Mouse (Mus musculus) MEL (cell line): ENCODE measurements around the gene Chchd10. TPM values are rescaled to one million over a fixed set of nuclear protein-coding genes. Genes with fewer than 3 reads are reported as not detected.

Source experiments
- DNase-seq: peaks from one replicate; pipeline ENCODE4 v3.0.0; 2011; ENCODE audit warnings: low read depth, low spot score
- H3K27ac ChIP-seq: 2 replicates; pipeline ENCODE4 v1.5.1; 2012; ENCODE audit warnings: low read depth, mild to moderate bottlenecking, control low read depth, low read length, moderate library complexity; ENCODE audit not compliant: control insufficient read depth
- H3K27me3 ChIP-seq, 2 experiments: fragments of 150-350 bp in 1 of 2; sonication (generic) in 1 of 2; 2 replicates each; pipeline ENCODE4 v1.6.1; 2012; ENCODE audit warnings: low read length in 2 of 2, mild to moderate bottlenecking in 2 of 2, improper control_type of control experiment in 1 of 2, moderate library complexity in 1 of 2; ENCODE audit not compliant: insufficient read depth in 2 of 2, control insufficient read depth in 1 of 2
- H3K36me3 ChIP-seq, 2 experiments: 2 replicates each; pipeline ENCODE4 v1.6.1; 2012 to 2014; ENCODE audit warnings: low read length in 2 of 2, improper control_type of control experiment in 1 of 2, inconsistent platforms in 1 of 2, mild to moderate bottlenecking in 1 of 2; ENCODE audit not compliant: insufficient read depth in 2 of 2, control insufficient read depth in 1 of 2
- H3K4me1 ChIP-seq, 2 experiments: fragments of 150-350 bp in 1 of 2; sonication (generic) in 1 of 2; 2 replicates each; pipeline ENCODE4 v1.6.1; 2012; ENCODE audit warnings: low read length in 2 of 2, improper control_type of control experiment in 1 of 2, mild to moderate bottlenecking in 1 of 2; ENCODE audit not compliant: insufficient read depth in 2 of 2, control insufficient read depth in 1 of 2
- H3K4me3 ChIP-seq, 2 experiments: fragments of 150-350 bp in 1 of 2; sonication (generic) in 1 of 2; 2 replicates each; pipeline ENCODE4 v1.5.1; 2012; ENCODE audit warnings: low read depth in 2 of 2, low read length in 2 of 2, mild to moderate bottlenecking in 2 of 2, moderate library complexity in 2 of 2, control low read depth in 1 of 2, improper control_type of control experiment in 1 of 2; ENCODE audit not compliant: control insufficient read depth in 1 of 2, insufficient read depth in 1 of 2
- H3K79me2 ChIP-seq: 2 replicates; pipeline ENCODE4 v1.6.1; 2012; ENCODE audit warnings: mild to moderate bottlenecking, low read length, moderate library complexity; ENCODE audit not compliant: control insufficient read depth, poor library complexity, insufficient read depth
- H3K9ac ChIP-seq: 2 replicates; pipeline ENCODE4 v1.6.1; 2012; ENCODE audit warnings: low read depth, mild to moderate bottlenecking, control low read depth, low read length, moderate library complexity; ENCODE audit not compliant: control insufficient read depth, poor library complexity, severe bottlenecking
- H3K9me3 ChIP-seq: fragments of 150-350 bp; sonication (generic); replicated peaks from 2 replicates; pipeline ENCODE4 v1.6.1; 2012; ENCODE audit warnings: mild to moderate bottlenecking, low read length, improper control_type of control experiment, moderate library complexity; ENCODE audit not compliant: insufficient read depth
- BHLHE40 ChIP-seq: IDR thresholded peaks from 2 replicates; pipeline ENCODE4 v1.6.1; 2012; ENCODE audit warnings: low read depth, mild to moderate bottlenecking, inconsistent platforms, low read length, improper control_type of control experiment, borderline replicate concordance
- CHD1 ChIP-seq: IDR thresholded peaks from 2 replicates; pipeline ENCODE4 v1.6.1; 2012; ENCODE audit warnings: low read depth, mild to moderate bottlenecking, inconsistent platforms, low read length, improper control_type of control experiment
- CHD2 ChIP-seq: IDR thresholded peaks from 2 replicates; pipeline ENCODE4 v1.6.1; 2011; ENCODE audit warnings: low read length, improper control_type of control experiment
- CTCF ChIP-seq, 3 experiments: IDR thresholded peaks in 2 of 3; conservative IDR thresholded peaks in 1 of 3; 2 replicates each; pipeline ENCODE4 v1.5.1; 2011 to 2012; ENCODE audit warnings: low read length in 3 of 3, low read depth in 2 of 3, mild to moderate bottlenecking in 2 of 3, improper control_type of control experiment in 1 of 3, inconsistent platforms in 1 of 3, mixed read lengths in 1 of 3, moderate library complexity in 1 of 3; ENCODE audit not compliant: control insufficient read depth in 1 of 3, insufficient read depth in 1 of 3, poor library complexity in 1 of 3, severe bottlenecking in 1 of 3
- E2F4 ChIP-seq: IDR thresholded peaks from 2 replicates; pipeline ENCODE4 v1.6.1; 2011; ENCODE audit warnings: low read depth, low read length, improper control_type of control experiment, borderline replicate concordance
- ELF1 ChIP-seq: IDR thresholded peaks from 2 replicates; pipeline ENCODE4 v1.6.1; 2014; ENCODE audit warnings: low read depth, mild to moderate bottlenecking, inconsistent platforms, low read length, improper control_type of control experiment, moderate library complexity
- EP300 ChIP-seq, 2 experiments: IDR thresholded peaks; 2 replicates each; pipeline ENCODE4 v1.6.1; 2011; ENCODE audit warnings: improper control_type of control experiment in 2 of 2, low read length in 2 of 2, low read depth in 1 of 2, mild to moderate bottlenecking in 1 of 2
- ETS1 ChIP-seq: IDR thresholded peaks from 2 replicates; pipeline ENCODE4 v1.6.1; 2012; ENCODE audit warnings: low read depth, mild to moderate bottlenecking, inconsistent platforms, low read length, improper control_type of control experiment, moderate library complexity
- GABPA ChIP-seq: IDR thresholded peaks from 2 replicates; pipeline ENCODE4 v1.6.1; 2012; ENCODE audit warnings: low read depth, mild to moderate bottlenecking, inconsistent platforms, low read length, improper control_type of control experiment, moderate library complexity
- GATA1 ChIP-seq: IDR thresholded peaks from 2 replicates; pipeline ENCODE4 v1.6.1; 2011; ENCODE audit warnings: low read depth, low read length, improper control_type of control experiment
- JUND ChIP-seq: IDR thresholded peaks from 2 replicates; pipeline ENCODE4 v1.6.1; 2011; ENCODE audit warnings: low read depth, mild to moderate bottlenecking, improper control_type of control experiment, low read length
- KAT2A ChIP-seq: conservative IDR thresholded peaks from 2 replicates; pipeline ENCODE4 v1.6.1; 2012; ENCODE audit warnings: low read depth, low read length, improper control_type of control experiment, inconsistent platforms
- MAFK ChIP-seq: IDR thresholded peaks from 2 replicates; pipeline ENCODE4 v1.6.1; 2011; ENCODE audit warnings: low read depth, mild to moderate bottlenecking, low read length, improper control_type of control experiment, borderline replicate concordance
- MAX ChIP-seq: IDR thresholded peaks from 2 replicates; pipeline ENCODE4 v1.6.1; 2011; ENCODE audit warnings: low read length, improper control_type of control experiment
- MAZ ChIP-seq: IDR thresholded peaks from 2 replicates; pipeline ENCODE4 v1.6.1; 2012; ENCODE audit warnings: low read depth, mild to moderate bottlenecking, inconsistent platforms, low read length, improper control_type of control experiment
- MEF2A ChIP-seq: IDR thresholded peaks from 2 replicates; pipeline ENCODE4 v1.6.1; 2014; ENCODE audit warnings: low read depth, mild to moderate bottlenecking, inconsistent platforms, low read length, improper control_type of control experiment; ENCODE audit not compliant: poor library complexity, insufficient replicate concordance, severe bottlenecking; ENCODE audit errors: extremely low read depth
- MXI1 ChIP-seq: IDR thresholded peaks from 2 replicates; pipeline ENCODE4 v1.6.1; 2011; ENCODE audit warnings: mild to moderate bottlenecking, low read depth, low read length, improper control_type of control experiment
- MYB ChIP-seq: IDR thresholded peaks from 2 replicates; pipeline ENCODE4 v1.6.1; 2011; ENCODE audit warnings: mild to moderate bottlenecking, low read depth, low read length, improper control_type of control experiment
- MYC ChIP-seq: IDR thresholded peaks from 2 replicates; pipeline ENCODE4 v1.6.1; 2011; ENCODE audit warnings: low read depth, mild to moderate bottlenecking, low read length, improper control_type of control experiment, moderate library complexity
- NELFE ChIP-seq: IDR thresholded peaks from 2 replicates; pipeline ENCODE4 v1.6.1; 2011; ENCODE audit warnings: low read depth, low read length, improper control_type of control experiment
- NRF1 ChIP-seq: IDR thresholded peaks from 2 replicates; pipeline ENCODE4 v1.6.1; 2014; ENCODE audit warnings: low read depth, mild to moderate bottlenecking, inconsistent platforms, low read length, improper control_type of control experiment, moderate library complexity; ENCODE audit not compliant: poor library complexity, insufficient read depth, severe bottlenecking
- POLR2AphosphoS2 ChIP-seq: IDR thresholded peaks from 2 replicates; pipeline ENCODE4 v1.6.1; 2011; ENCODE audit warnings: low read length, improper control_type of control experiment
- POLR2AphosphoS5 ChIP-seq: IDR thresholded peaks from 2 replicates; pipeline ENCODE4 v1.6.1; 2012; ENCODE audit warnings: low read depth, borderline replicate concordance, mild to moderate bottlenecking, inconsistent platforms, low read length, moderate library complexity, mixed read lengths
- RAD21 ChIP-seq: IDR thresholded peaks from 2 replicates; pipeline ENCODE4 v1.6.1; 2011; ENCODE audit warnings: mild to moderate bottlenecking, low read depth, low read length, improper control_type of control experiment
- RCOR1 ChIP-seq: IDR thresholded peaks from 2 replicates; pipeline ENCODE4 v1.6.1; 2012; ENCODE audit warnings: low read depth, mild to moderate bottlenecking, inconsistent platforms, low read length, improper control_type of control experiment
- SIN3A ChIP-seq: IDR thresholded peaks from 2 replicates; pipeline ENCODE4 v1.6.1; 2012; ENCODE audit warnings: low read length, improper control_type of control experiment, inconsistent platforms
- SMC3 ChIP-seq: IDR thresholded peaks from 2 replicates; pipeline ENCODE4 v1.6.1; 2011; ENCODE audit warnings: low read depth, low read length, improper control_type of control experiment
- TAL1 ChIP-seq: IDR thresholded peaks from 2 replicates; pipeline ENCODE4 v1.6.1; 2012; ENCODE audit warnings: mild to moderate bottlenecking, inconsistent platforms, low read length, moderate library complexity, mixed read lengths
- TBP ChIP-seq: IDR thresholded peaks from 2 replicates; pipeline ENCODE4 v1.8.0; 2011; ENCODE audit warnings: low read depth, low read length, improper control_type of control experiment
- TCF12 ChIP-seq: IDR thresholded peaks from 2 replicates; pipeline ENCODE4 v1.6.1; 2014; ENCODE audit warnings: low read depth, mild to moderate bottlenecking, inconsistent platforms, low read length, improper control_type of control experiment, moderate library complexity
- UBTF ChIP-seq: IDR thresholded peaks from 2 replicates; pipeline ENCODE4 v1.6.1; 2012; ENCODE audit warnings: low read depth, mild to moderate bottlenecking, inconsistent platforms, low read length, improper control_type of control experiment, moderate library complexity, borderline replicate concordance; ENCODE audit not compliant: insufficient read depth
- USF1 ChIP-seq: IDR thresholded peaks from 2 replicates; pipeline ENCODE4 v1.6.1; 2014; ENCODE audit warnings: low read depth, mild to moderate bottlenecking, inconsistent platforms, low read length, improper control_type of control experiment, moderate library complexity
- USF2 ChIP-seq, 2 experiments: IDR thresholded peaks; 2 replicates each; pipeline ENCODE4 v1.6.1; 2011 to 2012; ENCODE audit warnings: improper control_type of control experiment in 2 of 2, low read length in 2 of 2, borderline replicate concordance in 1 of 2, inconsistent platforms in 1 of 2, low read depth in 1 of 2, mild to moderate bottlenecking in 1 of 2; ENCODE audit not compliant: insufficient read depth in 1 of 2
- ZC3H11A ChIP-seq: IDR thresholded peaks from 2 replicates; pipeline ENCODE4 v1.6.1; 2012; ENCODE audit warnings: low read depth, mild to moderate bottlenecking, inconsistent platforms, low read length, improper control_type of control experiment
- ZKSCAN1 ChIP-seq: IDR thresholded peaks from 2 replicates; pipeline ENCODE4 v1.6.1; 2012; ENCODE audit warnings: low read depth, mild to moderate bottlenecking, inconsistent platforms, low read length, improper control_type of control experiment, moderate library complexity
- ZMIZ1 ChIP-seq: IDR thresholded peaks from 2 replicates; pipeline ENCODE4 v1.6.1; 2012; ENCODE audit warnings: low read depth, mild to moderate bottlenecking, inconsistent platforms, low read length, improper control_type of control experiment, moderate library complexity
- ZNF384 ChIP-seq: IDR thresholded peaks from 2 replicates; pipeline ENCODE4 v1.6.1; 2012; ENCODE audit warnings: low read depth, mild to moderate bottlenecking, inconsistent platforms, low read length, improper control_type of control experiment
- polyA plus RNA-seq, 2 experiments: library from polyadenylated mRNA; stranded (reverse) in 1 of 2; unstranded in 1 of 2; fragments of >175 nt in 1 of 2; fragments of >200 nt in 1 of 2; gene quantifications; 2 replicates each; pipeline versions ENCODE4 v1.2.1 to v1.2.4; 2012; ENCODE audit warnings: low replicate concordance in 2 of 2, low read depth in 1 of 2; ENCODE audit not compliant: insufficient read length in 2 of 2, insufficient read depth in 1 of 2, missing spikeins in 1 of 2
- total RNA-seq: library from RNA; depleted of rRNA; stranded (reverse); fragments of 300-350 nt; gene quantifications from 2 replicates; pipeline ENCODE4 v1.2.3, GENCODE M21; 2012

Chchd10 gene
- total and polyA plus RNA-seq, 3 experiments = 143 to 428 TPM; not detected in 1

DNA sequence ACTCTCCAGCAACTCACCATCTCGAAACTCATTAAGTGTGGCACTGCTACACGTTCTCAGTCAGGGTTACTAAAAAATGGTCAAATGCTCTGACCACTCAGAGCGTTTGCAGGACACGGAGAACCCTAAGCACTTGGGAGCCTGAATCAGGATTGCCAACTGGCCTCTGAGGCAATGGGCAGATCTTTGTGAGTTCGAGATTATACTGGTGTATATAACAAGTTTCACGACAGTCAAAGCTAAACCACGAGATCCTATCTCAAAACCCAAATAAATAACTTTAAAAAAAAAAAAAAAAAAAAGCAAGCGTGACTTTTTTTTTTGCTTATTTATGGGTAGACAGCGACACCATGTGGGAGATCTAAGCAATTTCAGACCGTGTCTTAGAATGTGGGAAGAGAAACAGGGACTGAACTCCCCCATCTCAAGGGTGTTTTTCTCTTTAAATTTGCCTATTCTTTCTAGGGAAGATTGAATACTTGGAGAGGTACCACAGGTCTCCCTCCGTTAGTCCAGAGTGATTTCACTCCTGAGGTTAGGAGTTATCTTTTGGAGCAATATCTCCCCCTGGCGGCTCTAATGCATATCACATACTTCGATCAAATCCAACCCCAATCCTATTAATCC lies 18.6 kb downstream of the Chchd10 start:
- peaks cover 0 to 2% of the 10 kb centered on the region in 2 experiments; a peak in 2 of 4 replicates for H3K36me3 ChIP-seq
- DNase-seq = peak; percentile 75
- H3K4me1 ChIP-seq = no peaks in the 10 kb centered on the region; a peak in 1 of 4 replicates
- no peak overlapping the region for H3K9ac ChIP-seq
- no peak overlapping the region for H3K4me3 ChIP-seq
- H3K27ac ChIP-seq = no peak overlapping the region
- no peaks in the 10 kb centered on the region for H3K9me3 ChIP-seq
- peaks cover 0 to 9% of the 10 kb centered on the region in 2 experiments; a peak in 3 of 4 replicates for H3K27me3 ChIP-seq
- H3K79me2 ChIP-seq = no peaks in the 10 kb centered on the region
- TF ChIP-seq NELFE (no peak), TCF12 (no peak), ZNF384 (peak; percentile 100), MXI1 (no peak), GATA1 (peak; percentile 41), TAL1 (no peak), RAD21 (peak; percentile 93), MAZ (no peak), CHD2 (no peak), JUND (no peak), CHD1 (no peak), POLR2AphosphoS2 (no peak), MAFK (no peak), RCOR1 (no peak), CTCF (IDR thresholded peaks at IDR 0.05 in 2 of 3, conservative IDR thresholded peaks at IDR 0.05 in 1 of 3; ENCODE audit: control insufficient read depth in 1 of 3, insufficient read depth in 1 of 3, low read depth in 2 of 3, low read length in 3 of 3, poor library complexity in 1 of 3, severe bottlenecking in 1 of 3) (peak; percentile 27 to 83 (median 68); a peak in 4 of 6 replicates), EP300 (IDR thresholded peaks at IDR 0.05; ENCODE audit: low read depth in 1 of 2, low read length in 2 of 2) (no peak), MEF2A (no peak), USF2 (IDR thresholded peaks at IDR 0.05; ENCODE audit: borderline replicate concordance in 1 of 2, insufficient read depth in 1 of 2, low read depth in 1 of 2, low read length in 2 of 2) (no peak), ZKSCAN1 (no peak; the same call in 1 of the 2 replicates), NRF1 (no peak), SMC3 (peak; percentile 65), ETS1 (no peak), MAX (no peak), GABPA (no peak), TBP (no peak), E2F4 (no peak), POLR2AphosphoS5 (no peak), MYB (no peak), KAT2A (no peak), UBTF (no peak), MYC (peak; percentile 75; the same call in 1 of the 2 replicates), ZMIZ1 (no peak), SIN3A (peak; percentile 81), BHLHE40 (peak; percentile 48; the same call in 1 of the 2 replicates), ELF1 (no peak), ZC3H11A (peak; percentile 76), USF1 (no peak)
